Mouse (Mus musculus) limb, embryonic 14.5 days (tissue): ENCODE measurements around the gene Gipc2. TPM values are rescaled to one million over a fixed set of nuclear protein-coding genes. Genes with fewer than 3 reads are reported as not detected.

ENCODE experiments used
- ATAC-seq: fragments of 200-750 bp; cut with Nextera tagmentation; 2 replicates; pipeline ENCODE4 v1.8.0; 2017; ENCODE audit warnings: low read depth, moderate number of reproducible peaks, moderate TSS enrichment; ENCODE audit not compliant: low FRiP score
- DNase-seq: peaks from one replicate; pipeline ENCODE4 v3.0.0-alpha.2; 2015; ENCODE audit warnings: low spot score
- H3K27ac ChIP-seq: fragments of 300-500 bp; sonication (generic); replicated peaks from 2 replicates; pipeline ENCODE4 v1.5.1; 2014; ENCODE audit warnings: low read depth, mild to moderate bottlenecking, low read length, moderate library complexity, mixed read lengths
- H3K27me3 ChIP-seq: fragments of 300-500 bp; sonication (generic); 2 replicates; pipeline ENCODE4 v1.6.1; 2014; ENCODE audit warnings: low read length, mixed read lengths; ENCODE audit not compliant: control insufficient read depth, insufficient read depth
- H3K36me3 ChIP-seq: fragments of 300-500 bp; sonication (generic); 2 replicates; pipeline ENCODE4 v1.6.1; 2014; ENCODE audit warnings: mild to moderate bottlenecking, low read length, moderate library complexity, mixed read lengths; ENCODE audit not compliant: control insufficient read depth, insufficient read depth
- H3K4me1 ChIP-seq: fragments of 300-500 bp; sonication (generic); 2 replicates; pipeline ENCODE4 v1.6.1; 2014; ENCODE audit warnings: antibody characterized with exemption, low read length, mixed read lengths; ENCODE audit not compliant: control insufficient read depth, insufficient read depth
- H3K4me2 ChIP-seq: fragments of 300-500 bp; sonication (generic); replicated peaks from 2 replicates; pipeline ENCODE4 v1.6.1; 2014; ENCODE audit warnings: low read depth, mild to moderate bottlenecking, low read length, moderate library complexity; ENCODE audit not compliant: severe bottlenecking
- H3K4me3 ChIP-seq: fragments of 300-500 bp; sonication (generic); replicated peaks from 2 replicates; pipeline ENCODE4 v1.5.1; 2014; ENCODE audit warnings: low read length
- H3K9ac ChIP-seq: fragments of 300-500 bp; sonication (generic); 2 replicates; pipeline ENCODE4 v1.6.1; 2014; ENCODE audit warnings: mild to moderate bottlenecking, low read depth, low read length, moderate library complexity; ENCODE audit not compliant: severe bottlenecking
- H3K9me3 ChIP-seq: fragments of 300-500 bp; sonication (generic); 2 replicates; pipeline ENCODE4 v1.6.1; 2016; ENCODE audit warnings: low read length; ENCODE audit not compliant: control insufficient read depth
- POLR2A ChIP-seq: fragments of 200-500 bp; IDR thresholded peaks from 2 replicates; pipeline ENCODE4 v1.8.0; 2012; ENCODE audit warnings: inconsistent platforms, mild to moderate bottlenecking, moderate library complexity, borderline replicate concordance; ENCODE audit not compliant: insufficient read depth, insufficient read length; ENCODE audit errors: extremely low read depth
- WGBS: fragments of 180-500 bp; shearing (Covaris S2); extraction: QIAGEN DNeasy Blood & Tissue Kit; methylation state at CpG from one replicate; pipeline ENCODE4 v1.1.7; 2014; 5-methylcytosine and 5-hydroxymethylcytosine counted together
- polyA plus RNA-seq, 2 experiments: library from polyadenylated mRNA; depleted of rRNA in 1 of 2; stranded (reverse) in 1 of 2; unstranded in 1 of 2; fragments of >200 nt; fragmentation: Nextera tagmentation in 1 of 2; extraction: Ambion mirVana in 1 of 2; gene quantifications; 2 replicates each; pipeline versions ENCODE4 v1.2.1 to v1.2.3; 2012 to 2014

Gipc2 gene
- polyA plus RNA-seq, 2 experiments = 2.6 to 4.3 TPM

DNA sequence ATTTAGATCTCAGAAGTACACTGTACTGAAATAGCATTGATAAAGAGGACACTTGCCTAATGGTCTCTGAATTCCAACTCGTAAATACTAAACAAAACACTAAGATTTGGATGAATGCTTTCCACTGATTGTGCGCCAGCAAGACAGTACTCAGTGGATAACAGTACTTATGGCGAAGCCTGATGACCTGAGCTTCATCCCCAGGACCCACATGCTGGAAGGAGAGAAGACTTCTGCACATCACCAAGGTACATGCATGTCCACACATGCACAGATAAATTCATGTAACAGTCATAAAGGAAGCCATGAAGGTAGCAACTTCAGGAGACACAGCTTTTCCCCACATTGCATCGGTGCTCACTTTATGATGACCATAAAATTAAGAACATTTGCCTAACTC is 12.8 kb upstream of the Gipc2 start:
- Histone ChIP-seq H3K27ac (no peak overlapping the region), H3K4me1 (0 out of 2 replicates have a peak, but pooled peaks cover 5% of the 10 kb centered on the region), H3K9me3 (no peaks in the 10 kb centered on the region), H3K36me3 (peaks cover 14% of the 10 kb centered on the region; the same call in 1 of the 2 replicates), H3K4me3 (no peak overlapping the region), H3K9ac (no peak overlapping the region), H3K4me2 (no peak overlapping the region), H3K27me3 (no peaks in the 10 kb centered on the region)
- no peak for ATAC-seq
- no peak for TF ChIP-seq POLR2A
- no peak for DNase-seq
- WGBS = 58% methylated on average over 4 of the region's 4 CpGs

DNA sequence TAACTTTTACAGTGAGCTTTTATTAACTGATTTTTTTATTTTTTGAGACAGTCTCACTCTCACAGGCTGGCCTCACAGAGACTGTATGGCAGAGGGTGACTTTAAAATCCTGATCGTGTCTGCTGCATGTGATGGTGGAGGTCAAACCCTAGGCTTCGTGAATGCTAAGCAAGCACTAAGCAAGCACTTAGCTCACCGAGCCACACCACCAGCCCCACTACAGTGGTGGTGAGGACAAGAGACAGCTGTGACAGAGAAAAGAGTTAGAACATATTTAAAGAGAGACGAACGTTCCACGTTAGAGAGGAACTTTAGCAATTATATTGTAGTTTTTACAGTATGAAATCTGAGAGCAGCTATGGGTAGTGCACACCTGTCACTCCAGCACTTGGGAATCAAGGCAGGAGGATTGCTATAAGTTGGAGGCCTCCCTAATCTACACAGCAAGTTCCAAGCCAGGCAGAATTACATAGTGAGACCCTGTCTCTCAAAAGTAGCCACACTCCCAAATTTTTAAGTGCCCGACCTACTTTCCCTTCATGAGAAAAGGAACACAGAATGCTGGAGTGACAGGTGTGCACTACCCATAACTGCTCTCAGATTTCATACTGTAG is 6.4 kb upstream of the Gipc2 start:
- peak; percentile 65 for ATAC-seq
- Histone ChIP-seq H3K4me2 (no peak overlapping the region), H3K4me1 (no peaks in the 10 kb centered on the region), H3K36me3 (no peaks in the 10 kb centered on the region), H3K4me3 (no peak overlapping the region), H3K9ac (no peak overlapping the region), H3K9me3 (no peaks in the 10 kb centered on the region), H3K27ac (no peak overlapping the region), H3K27me3 (no peaks in the 10 kb centered on the region)
- DNase-seq = no peak
- TF ChIP-seq POLR2A = no peak
- WGBS = 57% methylated on average over 7 of the region's 7 CpGs

DNA sequence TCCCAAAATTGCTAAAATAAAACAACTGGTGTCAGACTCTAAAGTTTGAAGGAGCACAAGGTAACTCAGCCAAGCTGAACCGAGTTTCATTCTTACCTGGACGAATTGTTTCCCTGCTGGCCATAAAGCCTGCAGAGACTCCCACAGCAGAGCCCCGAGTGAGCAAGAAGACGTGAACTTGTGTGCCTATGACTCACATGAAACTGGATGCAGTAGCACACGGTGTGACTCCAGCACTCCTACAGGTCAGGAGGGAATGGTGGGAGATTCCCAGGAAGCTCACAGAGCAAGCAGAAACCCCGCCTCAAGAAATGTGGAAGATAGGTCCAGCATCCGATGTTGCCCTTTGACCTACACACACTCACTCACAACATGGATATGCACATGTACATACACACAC is 5.8 kb upstream of the Gipc2 start:
- DNase-seq = no peak
- H3K27me3 ChIP-seq = no peaks in the 10 kb centered on the region
- H3K4me3 ChIP-seq = no peak overlapping the region
- H3K36me3 ChIP-seq = no peaks in the 10 kb centered on the region
- no peak overlapping the region for H3K9ac ChIP-seq
- no peak overlapping the region for H3K27ac ChIP-seq
- 63% methylated on average over 7 of the region's 7 CpGs for WGBS
- H3K4me2 ChIP-seq = no peak overlapping the region
- TF ChIP-seq POLR2A = no peak
- H3K9me3 ChIP-seq = no peaks in the 10 kb centered on the region
- no peak for ATAC-seq
- H3K4me1 ChIP-seq = peaks cover 2% of the 10 kb centered on the region; the same call in 1 of the 2 replicates

DNA sequence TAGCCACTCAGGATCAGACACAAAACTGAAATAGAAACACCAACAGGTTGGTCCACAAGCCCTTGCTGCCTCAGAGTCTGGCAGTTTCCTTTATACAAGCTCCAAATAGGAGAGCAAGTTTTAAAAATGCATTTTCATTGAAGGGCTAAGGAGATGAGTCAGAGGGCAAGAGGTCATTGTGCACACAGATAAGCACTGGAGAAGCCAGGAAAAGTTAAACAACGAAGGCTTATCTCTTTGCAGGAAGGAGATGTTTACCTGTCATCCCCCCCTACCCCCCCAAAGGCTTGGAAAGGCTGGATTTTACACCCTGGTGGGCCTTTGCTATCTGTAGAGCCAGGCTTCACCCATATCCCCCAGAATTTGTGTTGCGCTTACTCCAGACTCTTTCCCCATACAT is 5.2 kb upstream of the Gipc2 start:
- H3K4me1 ChIP-seq = peaks cover 5% of the 10 kb centered on the region; the same call in 1 of the 2 replicates
- no peak overlapping the region for H3K27ac ChIP-seq
- 69% methylated on average over 2 of the region's 2 CpGs for WGBS
- no peak overlapping the region for H3K4me2 ChIP-seq
- ATAC-seq = no peak
- H3K9ac ChIP-seq = no peak overlapping the region
- H3K27me3 ChIP-seq = 0 out of 2 replicates have a peak, but pooled peaks cover 2% of the 10 kb centered on the region
- H3K36me3 ChIP-seq = no peaks in the 10 kb centered on the region
- no peak for TF ChIP-seq POLR2A
- no peak for DNase-seq
- no peak overlapping the region for H3K4me3 ChIP-seq
- no peaks in the 10 kb centered on the region for H3K9me3 ChIP-seq

DNA sequence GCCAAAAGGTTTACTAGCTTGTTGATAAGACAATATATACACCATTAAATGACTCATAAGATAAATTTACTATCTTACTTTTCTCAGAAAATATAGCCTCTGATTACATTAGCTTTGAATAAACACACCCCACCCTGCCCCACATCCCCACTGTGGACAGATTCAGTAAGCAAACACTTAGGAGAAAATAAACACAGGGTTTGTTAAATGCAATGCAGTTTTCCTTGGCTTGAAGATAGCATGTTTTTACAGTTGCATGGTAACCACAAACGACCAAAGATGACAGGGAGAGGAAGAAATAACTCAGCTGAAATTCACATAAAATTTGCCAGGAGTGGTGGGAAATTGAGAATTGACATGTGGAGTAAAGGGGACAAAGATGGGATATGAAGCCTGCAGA is 4.4 kb upstream of the Gipc2 start:
- no peaks in the 10 kb centered on the region for H3K9me3 ChIP-seq
- H3K36me3 ChIP-seq = no peaks in the 10 kb centered on the region
- no peak overlapping the region for H3K4me3 ChIP-seq
- H3K27me3 ChIP-seq = 0 out of 2 replicates have a peak, but pooled peaks cover 9% of the 10 kb centered on the region
- WGBS = 35% methylated on average over 1 of the region's 1 CpGs
- H3K4me1 ChIP-seq = peaks cover 9% of the 10 kb centered on the region
- no peak for ATAC-seq
- no peak for DNase-seq
- no peak for TF ChIP-seq POLR2A
- H3K27ac ChIP-seq = no peak overlapping the region
- no peak overlapping the region for H3K4me2 ChIP-seq
- H3K9ac ChIP-seq = no peak overlapping the region
